Mouse (Mus musculus) c-Kit-positive CD71-negative TER-119-negative erythroid progenitor cells, embryonic 14.5 days (primary cell): Measurements from ENCODE around the gene Tm4sf5.

Experiments used
- DNase-seq: peaks from one replicate; pipeline ENCODE4 v3.0.0-alpha.2; 2013; ENCODE audit warnings: low read depth

Tm4sf5 gene

GRCm38 (mm10) chr11:70541415-70541814 is 36.4 kb downstream of the Tm4sf5 start:
- DNase-seq = no peak

- no peak for DNase-seq
These were observed 39.5 kb downstream of the Tm4sf5 start for GRCm38 (mm10) chr11:70544496-70544895.

GRCm38 (mm10) chr11:70551526-70551925 is 46.5 kb downstream of the Tm4sf5 start:
- DNase-seq = no peak

DNA sequence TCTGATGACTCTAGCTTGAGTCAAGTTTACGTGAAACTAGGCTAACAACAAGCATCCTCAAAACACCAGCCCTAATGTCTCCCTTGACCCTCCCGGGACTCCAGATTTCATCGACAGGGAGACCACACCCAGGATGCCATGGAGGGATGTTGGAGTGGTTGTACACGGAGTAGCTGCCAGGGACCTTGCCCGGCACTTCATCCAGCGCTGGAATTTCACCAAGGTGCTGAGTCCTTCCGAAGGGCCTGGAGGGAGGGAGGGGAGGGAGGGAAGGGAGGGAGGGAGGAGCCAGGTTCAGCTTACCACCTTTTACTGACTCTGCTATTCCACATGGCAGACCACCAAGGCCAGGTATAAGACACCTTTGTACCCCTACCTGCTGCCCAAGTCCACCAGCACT is 48.9 kb downstream of the Tm4sf5 start:
- no peak for DNase-seq

- DNase-seq = no peak
These were observed 52.5 kb downstream of the Tm4sf5 start for GRCm38 (mm10) chr11:70557545-70557944.
